Mouse (Mus musculus): Measurements from ENCODE around the gene Rnase13.

The Rnase13 gene

GRCm38 (mm10) chr14:51913062-51913959 lies 9.3 kb downstream of the Rnase13 start:
- DNase-seq (ENCODE audit: low read depth, low spot score), result peak; percentile 95

DNA sequence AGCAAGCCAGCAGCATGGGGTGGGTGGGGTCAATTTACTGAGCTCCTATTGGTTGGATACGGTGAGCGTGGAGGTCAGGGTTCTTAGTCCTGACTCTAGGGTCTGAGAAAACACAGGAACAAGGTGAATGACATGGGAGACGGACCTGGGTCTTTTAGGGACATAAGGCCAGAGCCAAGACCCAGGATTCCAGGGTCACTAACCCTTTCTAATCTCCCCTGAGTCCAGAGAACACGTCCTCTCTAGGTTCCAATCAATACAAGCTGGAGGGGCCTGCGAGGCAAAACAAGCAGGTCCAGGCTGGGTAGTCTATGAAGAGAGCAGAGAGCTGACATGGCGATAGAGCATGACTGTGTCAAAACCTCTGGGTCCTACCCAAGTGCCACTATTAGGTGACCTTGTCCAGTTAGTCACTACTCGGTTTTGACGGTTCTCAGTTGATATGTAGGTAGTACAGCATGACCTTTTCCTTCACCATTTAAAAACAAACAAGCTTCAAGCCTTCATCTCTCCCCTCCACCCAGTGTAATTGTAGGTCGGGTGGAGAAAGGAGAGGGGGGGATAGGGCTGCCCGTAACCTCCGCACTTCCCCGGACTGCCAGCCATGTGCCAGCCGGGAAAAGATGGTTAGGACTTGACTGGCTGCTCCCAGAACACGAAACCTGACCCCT lies 10.0 kb downstream of the Rnase13 start:
- peak; percentile 78 for DNase-seq (ENCODE audit: low read depth, low spot score)

DNA sequence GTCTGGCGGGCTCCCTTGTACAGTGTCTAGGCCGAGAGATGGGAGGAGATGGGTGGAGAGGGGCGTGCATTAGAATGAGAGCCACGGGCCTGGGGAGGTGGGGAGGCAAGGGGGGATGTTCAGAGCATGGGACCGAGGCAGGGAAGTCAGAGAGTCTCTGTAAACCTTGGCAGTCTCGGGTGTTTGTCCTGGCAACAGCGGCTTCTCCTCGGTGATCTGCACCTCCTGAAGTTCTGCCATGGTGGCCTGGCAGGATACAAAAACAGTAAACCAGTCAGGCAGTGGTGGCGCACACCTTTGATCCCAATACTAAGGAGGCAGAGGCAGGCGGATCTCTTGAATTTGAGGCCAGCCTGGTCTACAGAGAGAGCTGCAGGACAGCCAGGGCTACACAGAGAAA lies 11.3 kb downstream of the Rnase13 start:
- DNase-seq (ENCODE audit: low read depth, low spot score), result no peak

DNA sequence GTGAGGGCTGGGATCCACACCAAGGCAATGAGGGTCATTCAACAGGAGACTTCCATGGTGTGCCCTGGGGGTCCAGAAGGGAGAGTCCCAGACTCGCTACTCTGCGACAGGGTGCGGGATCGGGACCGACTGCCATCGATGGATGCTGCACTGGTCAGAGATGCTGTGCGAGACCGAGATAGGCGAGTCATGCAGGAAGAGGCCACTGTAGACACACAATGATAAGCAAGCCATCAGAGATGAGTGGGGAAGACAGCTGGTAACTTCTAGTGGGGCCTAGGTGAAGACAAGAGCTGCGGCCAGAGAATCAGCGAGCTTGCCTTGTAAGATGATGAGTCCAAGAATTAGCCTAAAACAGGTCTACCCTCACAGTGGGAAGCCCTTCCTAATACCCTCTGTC lies 16.5 kb downstream of the Rnase13 start:
- DNase-seq (ENCODE audit: low read depth, low spot score), result no peak

GRCm38 (mm10) chr14:51904706-51905105 lies 17.9 kb downstream of the Rnase13 start:
- DNase-seq (ENCODE audit: low read depth, low spot score), result no peak

GRCm38 (mm10) chr14:51903782-51904181 lies 18.8 kb downstream of the Rnase13 start:
- DNase-seq (ENCODE audit: low read depth, low spot score), result no peak

DNA sequence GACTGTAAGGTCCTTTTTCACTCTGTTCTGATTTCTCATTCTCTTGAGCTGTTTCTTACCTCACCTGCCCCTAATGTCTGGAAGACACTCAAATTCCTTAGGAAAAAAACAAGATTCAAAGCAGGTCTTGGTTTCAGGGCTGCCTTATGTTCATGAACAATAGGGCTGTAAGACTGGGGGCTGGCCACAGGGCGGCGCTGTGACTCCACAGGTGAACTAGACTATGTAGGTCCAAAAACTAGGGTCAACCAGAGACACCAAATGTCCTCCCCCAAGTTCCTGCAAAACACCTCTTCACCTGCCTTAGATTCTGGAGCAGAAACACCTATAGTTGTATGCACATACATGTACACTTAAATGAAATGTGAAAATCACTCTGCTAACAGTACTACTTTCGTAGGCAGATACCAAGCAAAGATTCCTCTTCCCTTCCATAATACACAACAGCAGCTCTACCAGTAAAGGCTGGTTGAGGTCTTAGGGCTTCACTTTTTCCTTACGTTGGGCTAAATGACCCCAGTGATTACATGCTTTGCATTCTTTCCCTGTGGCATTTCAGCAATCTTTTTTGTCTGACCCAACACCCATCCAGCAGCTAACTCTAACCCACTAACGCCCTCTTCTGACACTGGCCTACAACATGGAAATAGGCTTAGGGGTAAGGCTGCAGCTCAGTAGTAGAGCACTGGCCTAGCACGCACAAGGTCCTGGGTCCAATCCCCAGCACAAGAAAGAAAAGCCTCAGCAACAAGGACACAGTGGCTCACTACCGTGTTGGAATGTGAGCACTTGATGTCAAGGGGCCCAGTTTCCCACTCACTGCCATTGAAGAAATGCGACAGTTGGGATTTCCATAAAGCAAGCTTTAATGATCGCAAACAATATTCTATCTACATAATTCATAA lies 19.5 kb downstream of the Rnase13 start:
- DNase-seq (ENCODE audit: low read depth, low spot score), result peak; percentile 75

- DNase-seq (ENCODE audit: low read depth, low spot score), result no peak
Measured at GRCm38 (mm10) chr14:51899351-51899750, 23.2 kb downstream of the Rnase13 start.

- DNase-seq (ENCODE audit: low read depth, low spot score), result no peak
Measured at GRCm38 (mm10) chr14:51896539-51897170, 25.9 kb downstream of the Rnase13 start.

DNA sequence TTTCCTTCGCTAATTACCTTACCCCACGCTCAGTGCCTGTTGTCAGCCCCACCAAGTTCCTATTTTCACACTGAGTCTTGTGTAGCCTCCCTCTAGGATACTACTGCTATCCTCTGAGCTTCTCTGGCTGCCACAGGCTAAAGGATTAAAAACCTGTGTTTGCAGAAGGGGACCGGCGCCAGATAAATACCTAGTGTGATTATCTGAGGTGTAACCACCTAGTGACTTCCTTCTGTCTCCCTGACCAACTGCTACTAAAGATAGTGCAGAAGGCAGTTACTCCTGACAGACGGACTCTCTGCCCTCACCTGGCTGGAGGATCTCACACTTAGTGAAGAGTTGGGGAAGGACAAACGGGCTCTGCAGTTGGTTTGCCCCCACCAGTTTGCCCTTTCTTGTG lies 26.6 kb downstream of the Rnase13 start:
- DNase-seq (ENCODE audit: low read depth, low spot score), result no peak

- DNase-seq (ENCODE audit: low read depth, low spot score), result no peak
Measured at GRCm38 (mm10) chr14:51895071-51895470, 27.5 kb downstream of the Rnase13 start.

- DNase-seq (ENCODE audit: low read depth, low spot score), result no peak
Measured at GRCm38 (mm10) chr14:51893809-51894208, 28.8 kb downstream of the Rnase13 start.

DNA sequence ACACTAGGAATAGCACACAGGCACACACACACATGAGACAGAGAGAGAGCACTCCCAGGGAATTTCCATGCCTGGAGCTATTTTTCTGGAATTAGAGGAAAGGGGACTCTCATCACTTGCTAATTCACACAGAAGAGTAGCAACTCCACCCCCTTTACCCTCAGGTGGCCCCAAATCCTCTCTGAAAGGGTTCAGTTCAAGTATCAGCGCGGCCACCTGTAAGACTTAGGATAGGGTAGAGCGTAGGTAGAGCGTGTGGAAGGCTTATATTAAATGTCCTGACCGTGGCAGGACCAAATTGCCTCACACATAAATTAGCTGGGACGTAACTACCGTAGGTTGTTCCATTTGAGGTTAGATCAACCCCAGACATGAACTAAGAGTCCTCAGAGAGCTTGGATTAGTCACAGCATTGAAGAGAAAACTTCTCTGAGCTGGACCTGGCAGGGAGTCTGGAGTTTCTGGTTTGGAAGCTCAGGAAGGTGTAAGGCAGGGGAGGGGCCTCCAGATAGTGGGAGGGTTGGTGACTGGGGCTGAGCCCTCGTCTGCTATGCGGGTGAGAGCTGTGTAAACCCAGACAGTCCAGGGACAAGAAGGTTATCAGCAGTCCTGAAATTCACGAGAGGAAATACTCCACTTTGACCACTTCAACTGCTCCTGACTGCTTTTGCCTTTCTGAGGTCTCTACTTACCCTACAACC lies 29.3 kb downstream of the Rnase13 start:
- no peak for DNase-seq (ENCODE audit: low read depth, low spot score)

GRCm38 (mm10) chr14:51892191-51892939 lies 30.2 kb downstream of the Rnase13 start, which contains the start of gene Slc39a2:
Gene Slc39a2, plus strand, starts transcription at chr14:51892889.
- DNase-seq (ENCODE audit: low read depth, low spot score), result no peak

GRCm38 (mm10) chr14:51889833-51890232 lies 32.7 kb downstream of the Rnase13 start:
- DNase-seq (ENCODE audit: low read depth, low spot score), result no peak

DNA sequence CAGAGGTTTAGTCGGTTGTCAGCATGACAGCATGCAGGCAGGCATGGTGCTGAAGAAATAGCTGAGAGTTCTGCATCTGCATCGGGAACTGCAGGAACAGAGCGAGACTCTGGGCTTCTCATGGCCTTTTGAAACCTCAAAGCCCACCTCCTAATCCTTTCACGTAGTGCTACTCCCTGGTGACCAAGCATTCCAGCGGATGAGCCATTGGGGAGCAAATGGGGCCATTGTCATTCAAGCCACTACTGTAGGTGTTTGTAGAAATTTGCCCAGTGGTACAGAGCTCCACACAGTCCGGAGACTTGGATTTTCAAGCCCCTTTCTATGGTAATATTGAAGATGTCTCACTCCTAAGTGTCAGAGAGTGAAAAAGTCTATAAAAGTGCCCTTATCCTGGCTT lies 36.5 kb downstream of the Rnase13 start:
- DNase-seq (ENCODE audit: low read depth, low spot score), result no peak

DNA sequence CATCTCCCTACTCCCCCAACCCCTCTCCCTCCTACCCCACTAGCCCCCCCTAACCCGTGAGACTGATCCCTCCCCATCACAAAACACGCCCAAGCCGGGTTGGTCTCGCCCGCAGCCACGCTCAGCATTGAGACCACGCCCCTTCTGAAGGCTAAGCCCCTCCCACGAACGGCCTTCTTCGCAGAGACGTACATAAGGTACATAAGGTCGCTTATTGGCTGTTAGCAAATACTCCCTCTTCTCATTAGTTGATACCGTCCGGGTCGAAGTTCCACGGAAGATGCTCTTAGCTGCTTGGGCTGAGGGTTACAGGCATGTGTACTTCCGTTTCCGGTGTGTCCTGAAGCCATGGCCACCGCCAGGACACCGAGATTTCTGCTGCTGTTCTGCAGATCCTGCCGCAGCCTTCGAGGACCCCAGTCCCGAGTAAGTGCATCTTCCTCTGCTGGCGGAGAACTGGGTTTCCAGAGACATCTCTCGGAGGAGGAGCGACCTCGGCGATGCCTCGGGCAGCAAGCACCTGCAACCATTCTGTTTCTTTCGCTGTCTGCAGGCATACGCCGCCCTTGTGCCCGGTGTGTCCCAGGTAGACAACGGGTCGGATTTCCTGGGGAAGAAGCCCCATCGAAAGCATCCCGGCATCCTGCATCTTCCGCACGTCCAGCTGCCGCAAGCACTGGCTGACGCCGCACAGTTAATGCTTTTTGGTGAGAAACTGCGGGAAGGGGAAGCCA lies 37.8 kb downstream of the Rnase13 start, which contains the start of gene Mettl17:
Mettl17 (plus strand) TSS at position 245 of the 734 bp plus-strand sequence.
- peak; percentile 97 for DNase-seq (ENCODE audit: low read depth, low spot score)

- no peak for DNase-seq (ENCODE audit: low read depth, low spot score)
Measured at GRCm38 (mm10) chr14:51884031-51884544, 38.5 kb downstream of the Rnase13 start.

GRCm38 (mm10) chr14:51883527-51884030 lies 39.0 kb downstream of the Rnase13 start:
- DNase-seq (ENCODE audit: low read depth, low spot score), result peak; percentile 71

Data from skeletal muscle tissue, adult 2 months (tissue).